Mouse (Mus musculus) frontal cortex, adult 2 months (tissue): ENCODE measurements around the gene Fam234a. TPM values are rescaled to one million over a fixed set of nuclear protein-coding genes. Genes with fewer than 3 reads are reported as not detected.
"Not testable (repeated sequence)": the region's sequence is repeated elsewhere in the genome, so short reads cannot be mapped to it uniquely, and the experiment has no call there.

Source experiments
- DNase-seq, 2 experiments: peaks; one replicate each; pipeline ENCODE4 v3.0.0; 2022; ENCODE audit warnings: low spot score in 1 of 2; ENCODE audit errors: extremely low spot score in 1 of 2
- polyA plus RNA-seq: library from polyadenylated mRNA; depleted of rRNA; stranded (reverse); fragments of >200 nt; gene quantifications from 2 replicates; pipeline ENCODE4 v1.2.3, GENCODE M21; 2012

Fam234a gene
- polyA plus RNA-seq, 1 experiment = 20.2 TPM

GRCm38 (mm10) chr17:26235077-26235815, 8.8 kb downstream of the Fam234a start:
- no peak for DNase-seq

- no peak for DNase-seq
Measured at GRCm38 (mm10) chr17:26234386-26234785, 9.7 kb downstream of the Fam234a start.

GRCm38 (mm10) chr17:26232863-26233262, 11.2 kb downstream of the Fam234a start:
- DNase-seq = no peak

- DNase-seq = no peak
Measured at GRCm38 (mm10) chr17:26231156-26231555, 12.9 kb downstream of the Fam234a start.

- no peak for DNase-seq
Measured at GRCm38 (mm10) chr17:26229776-26230175, 14.3 kb downstream of the Fam234a start.

- no peak for DNase-seq
Measured at GRCm38 (mm10) chr17:26225150-26225549, 18.9 kb downstream of the Fam234a start.

GRCm38 (mm10) chr17:26221508-26221907, 22.5 kb downstream of the Fam234a start:
- no peak for DNase-seq

GRCm38 (mm10) chr17:26212681-26213080, 31.4 kb downstream of the Fam234a start:
- DNase-seq = no peak

GRCm38 (mm10) chr17:26212241-26212640, 31.8 kb downstream of the Fam234a start:
- no peak for DNase-seq

GRCm38 (mm10) chr17:26207686-26208085, 36.4 kb downstream of the Fam234a start, which contains the start of gene Arhgdig:
TSS of gene Arhgdig (minus strand) at chr17:26207786.
- DNase-seq = no peak

- no peak for DNase-seq
Measured at GRCm38 (mm10) chr17:26206392-26206791, 37.6 kb downstream of the Fam234a start.

- no peak for DNase-seq
Measured at GRCm38 (mm10) chr17:26204766-26205165, 39.3 kb downstream of the Fam234a start.

GRCm38 (mm10) chr17:26203321-26203811, 40.7 kb downstream of the Fam234a start:
- DNase-seq = peak; percentile 53 to 76

- peak in 1 of 2 experiments; percentile 56 for DNase-seq
Measured at GRCm38 (mm10) chr17:26202737-26203136, 41.3 kb downstream of the Fam234a start, which contains the start of gene Rgs11. TSS of gene Rgs11 (plus strand) at chr17:26202951.

- no peak for DNase-seq
Measured at GRCm38 (mm10) chr17:26201998-26202397, 42.0 kb downstream of the Fam234a start.

GRCm38 (mm10) chr17:26200831-26201705, 43.0 kb downstream of the Fam234a start:
- DNase-seq = no peak

- no peak for DNase-seq
Measured at GRCm38 (mm10) chr17:26198892-26199291, 45.1 kb downstream of the Fam234a start, which contains the start of gene Pdia2. TSS of gene Pdia2 (minus strand) at chr17:26199087.

GRCm38 (mm10) chr17:26192481-26193190, 51.4 kb downstream of the Fam234a start:
- no peak for DNase-seq

GRCm38 (mm10) chr17:26191486-26191885, 52.6 kb downstream of the Fam234a start:
- DNase-seq = not testable (repeated sequence)

- DNase-seq = no peak
Measured at GRCm38 (mm10) chr17:26188091-26188805, 55.8 kb downstream of the Fam234a start.
